Mouse (Mus musculus) adrenal gland, adult (tissue): ENCODE measurements around the gene Cap2.

Experiments
- DNase-seq, 2 experiments: peaks; one replicate each; pipeline ENCODE4 v3.0.0; 2022 to 2023; ENCODE audit warnings: low spot score in 1 of 2; ENCODE audit not compliant: inconsistent age in 2 of 2

The Cap2 gene

DNA sequence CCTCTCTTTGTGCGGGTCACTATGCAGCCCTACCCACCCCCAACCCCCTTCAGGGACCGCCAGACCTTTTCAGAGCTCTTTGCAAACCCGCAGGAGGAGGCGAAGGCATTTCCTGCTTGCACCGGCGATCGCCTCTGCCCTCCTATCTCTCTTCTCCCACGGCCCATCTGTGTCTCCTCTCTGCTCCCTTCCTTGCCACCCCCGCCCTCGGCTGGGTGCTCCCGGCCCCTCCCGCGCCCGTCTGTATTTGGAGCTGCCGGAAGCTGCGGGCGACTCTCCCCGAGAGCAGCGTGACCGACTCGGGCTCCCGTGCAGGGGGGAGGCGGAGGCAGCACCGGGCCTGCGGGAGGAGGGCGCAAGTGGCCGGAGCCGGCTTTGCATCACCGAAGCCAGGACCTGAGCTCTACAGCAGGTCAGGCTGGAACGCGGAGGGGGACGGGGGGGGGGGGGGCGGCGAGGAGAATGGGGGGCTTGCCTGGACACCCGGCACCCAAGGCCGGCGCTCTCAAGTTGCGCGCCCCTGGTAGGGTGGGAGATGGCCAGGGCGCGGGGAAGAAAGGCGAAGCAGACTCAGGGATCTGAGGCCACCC lies at the start of gene Cap2:
Gene Cap2 (plus strand): TSS at position 49 of the 590 bp plus-strand sequence.
- DNase-seq: peak; percentile 60 to 82

DNA sequence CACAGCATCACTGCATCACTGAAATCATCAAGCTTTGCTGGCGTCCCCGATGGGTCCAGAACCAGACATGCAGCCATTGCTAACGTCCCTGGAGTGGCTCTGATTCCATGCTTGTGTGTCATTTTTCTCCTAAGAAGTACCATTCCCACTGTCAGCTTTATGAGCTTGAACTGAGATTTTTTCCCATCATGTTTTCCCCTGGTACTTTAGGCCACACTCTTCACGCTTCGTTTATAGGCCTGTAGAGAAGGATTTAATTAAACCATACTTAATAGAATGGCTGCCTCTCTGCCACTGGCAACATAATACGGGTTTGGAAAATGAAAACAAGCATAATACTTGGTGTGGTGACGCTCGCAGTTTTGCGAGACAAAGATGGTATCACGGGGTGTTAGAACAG lies 42.1 kb upstream of the Cap2 start:
- no peak for DNase-seq

DNA sequence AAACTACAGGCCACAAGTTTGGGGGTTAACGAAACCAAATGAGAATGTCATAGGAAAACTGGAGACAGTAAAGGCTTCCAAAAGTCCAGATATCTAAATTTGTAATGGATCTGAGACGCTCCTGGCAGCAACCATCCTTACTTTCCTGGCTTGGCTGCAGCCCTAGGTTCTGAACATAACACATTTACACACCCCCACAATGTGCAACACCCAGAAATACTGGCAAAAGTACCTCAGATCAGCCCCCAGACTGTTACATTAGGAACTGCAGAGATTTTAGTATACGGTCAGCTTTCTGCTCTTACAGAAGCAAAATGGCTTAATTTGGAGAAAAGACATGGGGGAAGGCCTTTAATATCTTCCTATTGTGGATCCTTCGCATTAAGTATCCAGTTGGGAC lies 39.4 kb upstream of the Cap2 start:
- DNase-seq: no peak

DNA sequence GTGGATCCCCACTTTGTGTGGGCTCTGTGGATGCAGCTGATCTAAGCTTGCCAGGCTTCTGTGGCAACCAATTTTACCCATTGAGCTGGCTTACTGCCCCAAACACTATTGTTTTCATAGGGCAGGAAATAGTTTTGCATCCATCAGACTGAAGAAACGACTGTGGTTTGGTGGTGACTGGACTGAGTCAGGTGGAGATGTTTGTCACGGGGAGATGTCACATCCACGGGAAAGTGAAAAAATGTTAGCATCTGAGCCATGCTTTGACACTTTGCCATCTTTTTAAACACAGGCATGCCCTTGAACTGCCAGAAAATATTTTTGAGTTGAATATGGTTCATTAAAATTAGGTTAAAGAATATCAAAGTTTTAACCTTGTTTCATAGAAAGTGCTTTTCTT lies 37.9 kb upstream of the Cap2 start:
- DNase-seq: no peak

DNA sequence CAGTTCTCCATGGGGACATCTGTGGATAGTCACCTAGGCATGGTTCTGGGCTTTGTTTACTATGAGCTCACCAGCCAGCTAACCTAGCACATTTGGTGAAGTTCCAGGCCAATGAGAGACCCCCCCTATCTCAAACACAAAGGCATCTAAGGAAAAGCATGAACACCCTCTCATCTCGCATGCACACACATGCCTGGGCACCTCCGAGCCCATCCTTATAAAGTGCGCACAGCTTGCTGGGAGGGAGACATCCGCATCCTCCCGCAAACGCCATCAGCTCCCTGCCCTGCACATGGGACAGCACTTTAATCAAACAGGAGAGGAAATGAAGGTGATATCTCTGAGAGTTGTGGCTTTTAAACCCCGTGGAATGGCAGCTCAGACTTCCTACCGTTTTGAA lies 33.4 kb upstream of the Cap2 start:
- DNase-seq: no peak

DNA sequence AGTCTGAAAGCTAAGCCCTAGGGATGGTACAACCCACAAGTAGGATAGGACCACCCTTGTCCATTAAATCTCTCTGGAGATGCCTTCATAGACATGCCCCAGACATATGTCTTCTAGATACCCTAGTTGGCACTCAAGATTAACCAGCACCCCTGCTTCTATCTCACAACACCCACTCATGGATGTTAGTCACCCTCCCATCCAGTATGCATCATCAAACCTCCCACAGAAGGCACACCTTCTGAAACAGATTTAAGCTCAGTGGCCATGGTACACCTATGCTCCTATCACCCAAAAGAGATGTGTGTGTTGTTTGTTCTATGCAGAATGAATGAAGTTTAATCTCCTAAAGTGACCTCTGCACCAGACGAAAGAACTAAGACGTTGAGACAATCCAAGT lies 32.1 kb upstream of the Cap2 start:
- no peak for DNase-seq

DNA sequence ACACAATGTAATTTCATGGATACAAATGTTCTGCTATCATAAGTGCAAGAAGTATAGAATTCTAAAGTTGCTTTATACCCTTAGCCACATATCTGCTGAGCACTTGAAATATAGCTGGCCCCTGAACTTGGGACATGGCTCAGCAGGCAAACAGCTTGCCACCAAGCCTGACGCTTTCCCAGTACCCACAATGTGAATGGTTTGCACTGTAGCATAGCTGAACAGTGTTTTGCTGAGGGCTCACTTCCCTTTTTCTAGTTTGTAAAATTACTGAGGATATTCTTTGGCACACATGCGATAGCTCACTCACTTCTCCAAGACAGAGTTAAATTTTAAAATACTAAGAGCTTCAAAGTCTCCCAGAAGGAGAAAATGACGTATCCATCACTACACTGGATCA lies 20.4 kb upstream of the Cap2 start:
- DNase-seq: no peak

DNA sequence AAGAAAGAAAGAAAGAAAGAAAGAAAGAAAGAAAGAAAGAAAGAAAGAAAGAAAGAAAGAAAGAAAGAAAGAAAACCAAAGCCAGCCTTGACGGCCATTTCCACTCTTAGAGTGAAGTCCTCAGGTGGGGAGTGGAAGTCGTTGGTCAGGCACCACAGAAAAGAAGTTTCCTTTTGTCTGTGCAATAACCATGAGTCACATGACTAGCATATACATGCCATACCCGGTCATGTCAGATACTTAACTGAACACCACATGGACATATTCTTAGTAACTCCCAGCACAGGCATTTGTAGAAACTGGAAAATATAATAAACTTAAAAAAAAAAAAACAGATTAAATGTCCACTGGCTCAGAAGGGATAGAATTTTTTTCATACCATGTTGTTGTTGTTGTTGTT lies 16.0 kb upstream of the Cap2 start:
- no peak for DNase-seq

DNA sequence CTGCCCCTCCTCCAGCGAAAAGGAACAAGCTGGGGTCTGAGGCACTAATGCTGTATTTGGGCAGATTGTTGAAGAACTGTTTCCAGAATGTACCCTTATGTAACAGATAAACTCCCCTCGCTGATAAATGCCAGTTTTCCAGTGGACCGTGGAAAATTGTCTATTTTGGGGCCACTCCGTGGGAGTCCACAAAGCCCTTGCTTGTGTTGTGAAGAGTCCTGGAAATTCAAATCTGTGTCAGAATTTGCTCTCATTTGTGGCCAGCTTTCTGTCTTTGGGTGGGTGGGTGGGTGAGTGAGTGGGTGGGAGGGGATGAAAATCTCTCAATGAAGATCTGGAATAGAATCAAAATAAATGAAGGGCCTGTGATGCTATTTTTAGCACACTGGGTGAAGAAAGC lies 13.5 kb upstream of the Cap2 start:
- DNase-seq: no peak

DNA sequence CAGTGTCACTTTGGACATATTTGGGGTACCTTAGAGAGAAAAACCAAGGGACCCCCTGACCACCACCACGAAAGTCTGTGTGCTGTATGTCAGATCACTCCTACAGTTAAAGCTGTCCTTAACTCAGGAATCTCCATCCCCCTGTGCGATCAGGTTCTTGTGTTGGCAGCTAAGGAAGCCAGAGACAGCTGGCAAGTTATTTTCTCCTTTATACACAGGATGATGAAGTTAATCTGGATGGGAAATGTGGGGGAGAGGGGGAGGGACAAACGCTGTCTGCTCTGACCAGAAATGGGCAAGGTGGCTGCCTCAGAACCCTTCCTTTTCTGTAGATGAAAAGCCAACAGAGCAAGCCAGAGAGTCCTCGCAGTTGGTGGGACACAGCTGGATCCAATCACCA lies 11.0 kb upstream of the Cap2 start:
- no peak for DNase-seq

DNA sequence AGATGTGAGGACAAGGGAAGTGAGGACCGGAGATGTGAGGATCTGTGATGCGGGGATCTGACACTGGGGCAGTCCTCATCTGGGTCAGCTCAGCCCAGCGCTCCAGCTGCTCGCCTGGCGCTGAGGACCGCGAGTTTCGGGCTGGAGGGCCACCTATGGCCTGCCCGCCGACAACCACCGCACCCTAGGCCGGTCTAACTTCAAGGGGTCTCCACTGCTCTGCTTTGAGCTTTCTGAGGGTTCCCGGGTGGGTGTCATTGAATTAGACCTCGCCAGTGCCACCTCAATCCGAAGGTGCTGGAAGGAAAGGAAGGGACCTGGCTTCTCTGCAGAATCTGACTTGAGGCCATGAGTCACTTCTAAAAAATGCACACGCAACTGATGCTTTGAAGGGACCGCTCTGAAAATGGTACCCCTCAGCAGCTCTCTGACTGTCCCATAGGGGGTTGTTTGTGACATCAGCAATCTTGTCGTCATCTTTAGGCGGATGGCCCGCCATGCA lies 793 bp downstream of the Cap2 start:
- peak; percentile 39 to 81 for DNase-seq

DNA sequence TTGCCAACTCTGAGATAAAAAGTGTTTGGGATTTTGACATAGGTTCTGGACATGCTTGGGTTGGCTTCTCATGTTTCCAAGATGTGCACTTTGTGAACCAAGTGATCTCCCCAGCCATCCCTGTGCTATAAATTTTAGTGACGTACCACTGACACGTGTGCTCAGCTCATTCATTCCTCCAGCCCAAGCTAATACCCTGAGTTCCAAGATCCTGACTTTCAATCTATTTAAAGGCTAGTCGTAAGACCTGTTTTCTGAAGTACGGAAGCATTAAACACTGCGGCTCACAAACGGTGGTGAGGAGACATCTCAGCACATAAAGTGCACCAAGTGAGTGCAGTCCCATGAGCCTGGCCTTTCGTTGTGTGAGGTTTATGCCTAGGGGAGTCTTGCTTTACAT lies 6.3 kb downstream of the Cap2 start:
- no peak for DNase-seq

DNA sequence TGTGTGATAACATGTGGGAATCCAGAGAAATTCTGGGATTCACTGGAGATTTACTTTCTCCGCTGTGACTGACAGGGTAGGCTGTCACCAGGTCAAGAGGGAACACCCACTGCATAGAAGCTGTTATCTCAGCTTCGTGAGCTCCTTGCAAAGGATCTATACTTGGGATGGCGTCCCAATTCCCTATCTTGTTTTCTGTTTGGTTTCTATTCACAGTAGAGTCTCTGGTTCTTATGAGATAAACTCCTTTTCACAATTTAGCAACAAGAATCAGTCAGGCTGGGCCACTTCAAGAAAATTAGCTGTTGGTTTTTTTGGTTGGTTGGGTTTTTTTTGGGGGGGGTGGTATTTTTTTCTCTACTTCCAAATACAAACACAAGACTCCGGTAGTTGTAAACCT lies 7.2 kb downstream of the Cap2 start:
- DNase-seq: no peak

DNA sequence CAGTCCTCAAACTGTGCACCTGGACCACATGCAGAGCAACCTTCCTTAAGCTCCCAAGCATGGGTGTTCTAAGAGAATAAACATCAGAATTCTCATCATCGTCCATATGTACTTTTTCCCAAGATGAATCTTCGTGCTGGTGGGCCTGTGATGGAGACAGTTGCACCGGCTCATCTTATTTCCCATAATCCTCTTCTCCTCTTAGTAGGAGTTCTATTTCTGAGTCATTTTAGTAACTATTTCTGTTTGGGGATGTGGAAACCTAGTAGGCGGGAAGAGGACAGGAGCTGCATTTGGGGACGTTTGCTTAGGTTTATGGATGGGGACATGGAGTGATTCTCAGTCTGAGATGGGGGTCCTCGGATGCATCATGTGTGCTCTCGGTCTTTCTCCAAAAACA lies 8.8 kb downstream of the Cap2 start:
- no peak for DNase-seq

DNA sequence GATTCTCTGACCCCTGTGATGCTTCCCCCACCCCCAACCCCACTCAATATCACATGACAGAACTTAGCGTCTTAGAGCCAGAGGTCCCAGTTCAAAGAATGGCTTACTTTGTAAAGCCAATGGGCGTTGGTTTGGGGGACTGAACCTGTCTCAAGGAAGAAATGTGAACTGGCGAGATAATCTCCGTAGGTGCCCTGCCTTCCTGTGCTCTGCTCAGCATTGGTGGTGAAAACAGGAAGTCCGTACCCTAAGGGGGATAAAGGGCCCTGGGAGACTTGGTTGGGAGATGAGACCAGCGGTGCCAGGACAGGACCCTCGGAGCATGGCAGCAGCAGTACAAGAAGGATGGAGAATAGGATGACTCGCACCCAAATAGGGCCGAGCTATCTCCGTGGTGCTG lies 12.8 kb downstream of the Cap2 start:
- DNase-seq: no peak

DNA sequence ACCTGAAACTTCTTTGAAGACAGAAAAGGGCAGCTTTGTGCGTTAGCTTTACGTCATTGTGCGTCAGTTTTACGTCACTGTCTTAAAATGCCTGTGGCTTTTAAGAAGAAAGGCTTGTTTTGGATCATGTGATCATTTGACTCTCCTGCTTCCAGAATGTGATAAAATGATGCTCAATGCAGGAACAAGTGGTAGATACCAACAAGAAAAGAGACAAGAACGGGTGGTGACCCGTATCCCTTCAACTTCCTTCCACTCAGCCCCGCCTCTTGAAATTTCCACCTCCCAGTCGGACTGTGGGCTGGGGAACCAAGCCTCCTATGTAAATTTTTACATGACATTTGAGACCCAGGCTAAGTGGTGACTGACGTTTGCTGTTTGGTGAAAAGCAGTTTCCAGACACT lies 13.5 kb downstream of the Cap2 start:
- DNase-seq: no peak

DNA sequence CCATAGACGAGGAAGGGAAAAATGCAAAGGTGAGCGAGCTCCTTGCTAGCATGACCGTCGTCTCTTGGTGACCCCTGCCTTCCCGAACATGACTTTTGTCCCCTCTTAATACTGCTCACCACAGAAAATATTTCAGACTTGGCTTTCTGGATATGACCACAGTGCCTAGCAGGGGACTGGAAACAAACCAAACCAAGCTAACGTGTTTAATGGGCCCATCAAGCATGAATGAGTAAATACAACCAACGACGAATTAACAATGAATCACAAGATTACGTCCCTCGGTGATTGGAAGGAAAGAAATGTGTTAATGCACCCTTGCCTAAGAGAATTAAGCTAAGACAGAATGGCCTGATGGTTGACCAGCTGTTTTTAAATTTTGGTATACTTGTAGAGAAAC lies 13.9 kb downstream of the Cap2 start:
- no peak for DNase-seq

DNA sequence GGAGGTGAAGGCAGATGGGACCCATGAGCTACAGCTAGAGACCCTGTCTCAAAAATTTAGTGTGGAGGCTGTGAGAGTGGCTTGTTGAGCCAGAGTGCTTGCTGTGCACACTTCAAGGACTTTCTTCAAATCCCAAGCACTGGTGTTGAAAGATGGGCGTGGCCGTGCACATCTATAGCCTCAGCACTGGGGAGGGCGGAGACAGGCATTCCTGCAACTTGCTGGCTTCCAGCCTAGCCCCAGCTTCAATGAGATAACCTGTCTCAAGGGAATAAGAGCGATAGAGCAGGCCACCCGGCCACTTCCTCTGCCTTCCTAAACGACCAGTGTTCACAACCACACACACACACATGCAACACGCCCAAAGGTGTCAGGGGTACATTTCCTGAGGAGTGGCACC lies 14.5 kb downstream of the Cap2 start:
- no peak for DNase-seq

DNA sequence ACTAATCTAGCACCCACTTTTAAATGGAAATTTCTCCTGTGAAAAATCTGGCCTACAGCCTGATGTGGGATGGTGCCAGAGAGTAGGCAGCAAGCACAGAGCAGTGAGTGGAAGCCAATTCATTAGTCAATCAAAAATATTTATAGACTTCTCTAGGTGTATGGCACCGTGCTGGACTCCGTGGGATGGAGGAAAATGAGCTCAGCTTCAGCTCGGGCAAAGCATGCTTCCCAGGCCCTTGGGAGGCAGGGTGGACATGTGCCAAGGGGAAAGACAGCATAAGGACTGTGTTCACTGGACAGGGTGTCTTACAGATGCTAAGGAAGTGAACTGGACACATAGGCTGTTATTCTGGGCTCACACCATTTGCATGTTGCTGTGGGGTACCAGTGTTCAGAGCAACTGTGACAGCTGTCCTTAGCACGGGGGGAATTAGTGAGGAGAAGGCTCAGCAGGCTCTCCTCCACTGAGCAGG lies 15.6 kb downstream of the Cap2 start:
- DNase-seq: no peak

DNA sequence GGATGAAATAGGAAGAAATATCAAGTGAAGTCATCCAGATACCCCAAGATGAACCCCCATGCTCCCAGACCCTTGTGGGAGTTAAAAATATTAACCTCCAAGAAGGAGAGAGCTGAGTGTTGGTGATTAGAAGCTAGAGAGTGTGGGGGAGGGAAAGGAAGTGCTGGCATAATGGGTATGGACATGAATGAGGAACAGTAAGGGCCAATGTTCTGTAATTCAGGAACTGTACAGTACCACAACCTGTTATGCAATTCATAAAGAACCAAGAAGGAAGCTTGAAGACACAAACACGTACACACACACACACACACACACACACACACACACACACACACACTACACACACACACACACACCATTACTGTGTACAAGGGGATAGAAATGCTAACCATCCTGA lies 19.8 kb downstream of the Cap2 start:
- DNase-seq: no peak

DNA sequence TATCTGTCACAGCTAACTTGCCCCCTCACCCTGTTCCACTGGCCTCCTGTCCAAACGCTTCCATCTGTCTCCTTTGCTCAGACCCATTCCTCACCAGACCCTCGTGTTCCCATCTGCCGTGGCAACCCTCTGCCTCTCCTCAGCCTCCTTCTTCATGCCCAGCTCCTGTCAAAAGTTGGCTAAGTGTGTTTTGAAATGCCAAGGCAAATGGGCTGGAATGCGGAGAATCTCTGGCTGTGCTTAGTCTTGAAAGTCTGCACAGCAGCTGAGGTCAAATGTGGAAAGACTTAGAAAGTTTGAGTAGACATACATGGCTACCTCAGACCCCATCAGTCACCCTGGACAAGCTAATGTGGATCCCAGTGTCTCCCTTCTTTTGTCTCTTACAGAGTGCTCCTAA lies 21.1 kb downstream of the Cap2 start:
- peak in 1 of 2 experiments; percentile 27 for DNase-seq

DNA sequence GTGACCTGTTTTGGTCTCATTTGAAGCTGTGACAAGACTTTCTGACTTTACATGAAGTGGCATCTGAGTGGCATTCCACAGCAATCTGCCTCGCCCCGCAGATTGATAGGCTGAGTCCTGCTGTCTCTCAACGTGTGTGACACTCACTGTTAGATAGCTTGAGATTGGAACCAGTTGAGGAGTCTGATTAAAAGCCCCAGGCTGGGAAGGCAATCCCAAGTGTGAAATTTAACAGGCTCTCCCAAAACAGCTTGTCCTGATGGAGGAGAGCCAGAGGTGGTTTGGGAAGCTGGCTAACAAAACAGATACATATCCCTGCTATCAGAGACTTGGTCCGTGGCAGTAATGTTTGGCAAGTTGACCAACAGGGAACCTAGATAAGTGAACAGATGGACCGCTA lies 21.6 kb downstream of the Cap2 start:
- no peak for DNase-seq

DNA sequence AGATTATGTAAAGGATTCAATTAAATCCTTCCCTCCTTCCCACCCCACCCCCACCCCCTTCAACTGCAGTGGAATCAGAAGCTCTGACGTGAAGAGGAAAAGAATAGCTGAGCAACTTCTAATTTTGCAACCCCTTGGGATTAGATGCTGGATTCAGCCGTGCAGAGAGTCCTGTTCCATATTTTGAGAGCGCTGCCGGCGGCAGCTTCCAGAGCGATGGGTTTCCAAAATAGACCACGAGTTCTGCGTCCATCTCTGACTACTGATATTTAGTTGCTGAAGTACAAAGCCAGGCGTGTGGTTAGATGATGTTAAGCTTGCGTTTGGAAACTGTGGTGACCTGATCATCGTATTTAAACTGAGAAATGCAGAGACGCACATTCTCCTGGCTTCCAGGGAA lies 22.1 kb downstream of the Cap2 start:
- DNase-seq: no peak
